Mouse (Mus musculus) liver, embryonic 13.5 days (tissue): ENCODE measurements around the gene Fgfr2. TPM values are rescaled to one million over a fixed set of nuclear protein-coding genes. Genes with fewer than 3 reads are reported as not detected.

ENCODE experiments used
- ATAC-seq: fragments of 200-750 bp; cut with Nextera tagmentation; 2 replicates; pipeline ENCODE4 v1.8.0; 2017; ENCODE audit warnings: low read depth, mild to moderate bottlenecking, moderate number of reproducible peaks, moderate library complexity
- DNase-seq: peaks from one replicate; pipeline ENCODE4 v3.0.0; 2022
- H3K27ac ChIP-seq: fragments of 300-500 bp; sonication (generic); 2 replicates; pipeline ENCODE4 v1.5.1; 2015; ENCODE audit warnings: moderate library complexity, mild to moderate bottlenecking, inconsistent platforms
- H3K27me3 ChIP-seq: fragments of 300-500 bp; sonication (generic); 2 replicates; pipeline ENCODE4 v1.6.1; 2015; ENCODE audit warnings: mild to moderate bottlenecking, inconsistent platforms
- H3K36me3 ChIP-seq: fragments of 300-500 bp; sonication (generic); 2 replicates; pipeline ENCODE4 v1.6.1; 2015; ENCODE audit warnings: mild to moderate bottlenecking, inconsistent platforms
- H3K4me1 ChIP-seq: fragments of 300-500 bp; sonication (generic); replicated peaks from 2 replicates; pipeline ENCODE4 v1.6.1; 2015; ENCODE audit warnings: inconsistent platforms
- H3K4me2 ChIP-seq: fragments of 300-500 bp; sonication (generic); 2 replicates; pipeline ENCODE4 v1.6.1; 2015; ENCODE audit warnings: inconsistent platforms, mild to moderate bottlenecking, moderate library complexity
- H3K4me3 ChIP-seq: fragments of 300-500 bp; sonication (generic); replicated peaks from 2 replicates; pipeline ENCODE4 v1.5.1; 2015; ENCODE audit warnings: mild to moderate bottlenecking, inconsistent platforms
- H3K9ac ChIP-seq: fragments of 300-500 bp; sonication (generic); 2 replicates; pipeline ENCODE4 v1.6.1; 2015; ENCODE audit warnings: mild to moderate bottlenecking, inconsistent platforms
- H3K9me3 ChIP-seq: fragments of 300-500 bp; sonication (generic); replicated peaks from 2 replicates; pipeline ENCODE4 v1.6.1; 2016; ENCODE audit warnings: inconsistent platforms
- WGBS: fragments of 180-500 bp; shearing (Covaris S2); methylation state at CpG from one replicate; pipeline ENCODE4 v1.1.7; 2015; ENCODE audit not compliant: insufficient replicate concordance; 5-methylcytosine and 5-hydroxymethylcytosine counted together
- polyA plus RNA-seq: library from polyadenylated mRNA; unstranded; fragments of >200 nt; fragmentation: Nextera tagmentation; extraction: Ambion mirVana; gene quantifications from 2 replicates; pipeline ENCODE4 v1.2.1, GENCODE M21; 2015

The Fgfr2 gene
- polyA plus RNA-seq, 1 experiment from 2014 or later, result 8.9 TPM

GRCm38 (mm10) chr7:132587167-132587566 is 536.0 kb downstream of the Fgfr2 start:
- Histone ChIP-seq H3K27ac (no peak overlapping the region), H3K9me3 (no peaks in the 10 kb centered on the region), H3K4me1 (peaks cover 13% of the 10 kb centered on the region), H3K27me3 (peaks cover 10% of the 10 kb centered on the region; the same call in 1 of the 2 replicates), H3K36me3 (no peaks in the 10 kb centered on the region), H3K4me3 (no peak overlapping the region), H3K9ac (no peak overlapping the region), H3K4me2 (no peak overlapping the region)
- ATAC-seq, result no peak
- no peak for DNase-seq
- WGBS, result 59% methylated on average over 5 of the region's 5 CpGs

- Histone ChIP-seq H3K27ac (no peak overlapping the region), H3K4me3 (no peak overlapping the region), H3K4me2 (no peak overlapping the region), H3K9me3 (no peaks in the 10 kb centered on the region), H3K36me3 (no peaks in the 10 kb centered on the region), H3K27me3 (peaks cover 12% of the 10 kb centered on the region; the same call in 1 of the 2 replicates), H3K4me1 (peaks cover 4% of the 10 kb centered on the region; the same call in 1 of the 2 replicates), H3K9ac (no peak overlapping the region)
- DNase-seq (no peak), ATAC-seq (no peak)
- WGBS, result 34% methylated on average over 3 of the region's 3 CpGs
Measured at GRCm38 (mm10) chr7:132585695-132586491, 537.3 kb downstream of the Fgfr2 start.

GRCm38 (mm10) chr7:132581441-132581840 is 541.7 kb downstream of the Fgfr2 start:
- Histone ChIP-seq H3K4me2 (no peak overlapping the region), H3K4me3 (no peak overlapping the region), H3K36me3 (no peaks in the 10 kb centered on the region), H3K27ac (no peak overlapping the region), H3K27me3 (peaks cover 44% of the 10 kb centered on the region), H3K4me1 (peaks cover 9% of the 10 kb centered on the region), H3K9me3 (no peaks in the 10 kb centered on the region), H3K9ac (no peak overlapping the region)
- WGBS, result 73% methylated on average over 2 of the region's 2 CpGs
- ATAC-seq, result no peak
- DNase-seq, result no peak

- DNase-seq (no peak), ATAC-seq (no peak)
- no peaks in the 10 kb centered on the region for H3K36me3 ChIP-seq
- H3K9me3 ChIP-seq, result no peaks in the 10 kb centered on the region
- no peak overlapping the region for H3K27ac ChIP-seq
- H3K27me3 ChIP-seq, result peaks cover 44% of the 10 kb centered on the region
- no peak overlapping the region for H3K4me3 ChIP-seq
- H3K4me1 ChIP-seq, result peaks cover 11% of the 10 kb centered on the region
- no peak overlapping the region for H3K4me2 ChIP-seq
- WGBS, result 59% methylated on average over 6 of the region's 6 CpGs
- H3K9ac ChIP-seq, result no peak overlapping the region
Measured at GRCm38 (mm10) chr7:132580511-132580910, 542.6 kb downstream of the Fgfr2 start.

- peak overlapping the region; percentile 79 for H3K4me2 ChIP-seq
- H3K27ac ChIP-seq, result peak overlapping the region; percentile 20; the same call in 1 of the 2 replicates
- peaks cover 34% of the 10 kb centered on the region for H3K27me3 ChIP-seq
- H3K4me3 ChIP-seq, result peak overlapping the region; percentile 71
- peak overlapping the region; percentile 65 for H3K9ac ChIP-seq
- H3K4me1 ChIP-seq, result peaks cover 43% of the 10 kb centered on the region
- no peaks in the 10 kb centered on the region for H3K9me3 ChIP-seq
- WGBS, result 39% methylated on average over 4 of the region's 4 CpGs
- no peaks in the 10 kb centered on the region for H3K36me3 ChIP-seq
- ATAC-seq (no peak), DNase-seq (no peak)
Measured at GRCm38 (mm10) chr7:132576891-132577290, 546.3 kb downstream of the Fgfr2 start.

GRCm38 (mm10) chr7:132576116-132576650 is 547.0 kb downstream of the Fgfr2 start, which contains the start of gene Oat:
TSS of gene Oat (minus strand) at chr7:132576398.
- H3K4me1 ChIP-seq, result peaks cover 50% of the 10 kb centered on the region
- peak within 1 kb of the TSS; percentile 71 for H3K4me3 ChIP-seq
- ATAC-seq, result peak; percentile 94
- no peaks in the 10 kb centered on the region for H3K9me3 ChIP-seq
- peak; percentile 93 for DNase-seq
- H3K27me3 ChIP-seq, result peaks cover 34% of the 10 kb centered on the region
- WGBS, result under 1% methylated on average over 49 of the region's 49 CpGs
- H3K36me3 ChIP-seq, result no peaks in the 10 kb centered on the region
- peak within 1 kb of the TSS; percentile 90 for H3K27ac ChIP-seq
- H3K4me2 ChIP-seq, result peak within 1 kb of the TSS; percentile 79
- H3K9ac ChIP-seq, result peak within 1 kb of the TSS; percentile 79

GRCm38 (mm10) chr7:132575623-132576022 is 547.5 kb downstream of the Fgfr2 start:
- Histone ChIP-seq H3K27ac (peak overlapping the region; percentile 90), H3K36me3 (no peaks in the 10 kb centered on the region), H3K4me3 (peak overlapping the region; percentile 71), H3K9me3 (no peaks in the 10 kb centered on the region), H3K27me3 (peaks cover 30% of the 10 kb centered on the region), H3K9ac (peak overlapping the region; percentile 79), H3K4me1 (peaks cover 56% of the 10 kb centered on the region), H3K4me2 (peak overlapping the region; percentile 79)
- peak; percentile 81 for ATAC-seq
- peak; percentile 79 for DNase-seq
- 0% methylated on average over 13 of the region's 13 CpGs for WGBS

- ATAC-seq (no peak), DNase-seq (no peak)
- H3K9me3 ChIP-seq, result no peaks in the 10 kb centered on the region
- no peak overlapping the region for H3K27ac ChIP-seq
- H3K27me3 ChIP-seq, result peaks cover 25% of the 10 kb centered on the region
- 71% methylated on average over 5 of the region's 5 CpGs for WGBS
- H3K9ac ChIP-seq, result no peak overlapping the region
- H3K4me1 ChIP-seq, result peaks cover 65% of the 10 kb centered on the region
- H3K4me3 ChIP-seq, result 0 out of 2 replicates have a peak overlapping the region, but pooled peaks have one; percentile 21
- peaks cover 4% of the 10 kb centered on the region; the same call in 1 of the 2 replicates for H3K36me3 ChIP-seq
- peak overlapping the region; percentile 79 for H3K4me2 ChIP-seq
Measured at GRCm38 (mm10) chr7:132574646-132575045, 548.5 kb downstream of the Fgfr2 start.

- Histone ChIP-seq H3K4me1 (peaks cover 75% of the 10 kb centered on the region), H3K9ac (peak overlapping the region; percentile 42), H3K9me3 (no peaks in the 10 kb centered on the region), H3K27ac (peak overlapping the region; percentile 67), H3K4me3 (peak overlapping the region; percentile 2; the same call in 1 of the 2 replicates), H3K36me3 (peaks cover 19% of the 10 kb centered on the region), H3K4me2 (peak overlapping the region; percentile 79), H3K27me3 (peaks cover 12% of the 10 kb centered on the region)
- WGBS, result 67% methylated on average over 6 of the region's 6 CpGs
- ATAC-seq (no peak), DNase-seq (no peak)
Measured at GRCm38 (mm10) chr7:132573205-132573604, 549.9 kb downstream of the Fgfr2 start.

- peaks cover 23% of the 10 kb centered on the region for H3K36me3 ChIP-seq
- no peak for ATAC-seq
- H3K4me1 ChIP-seq, result peaks cover 75% of the 10 kb centered on the region
- peak overlapping the region; percentile 67 for H3K27ac ChIP-seq
- DNase-seq, result no peak
- no peaks in the 10 kb centered on the region for H3K9me3 ChIP-seq
- peak overlapping the region; percentile 79 for H3K4me2 ChIP-seq
- peak overlapping the region; percentile 42 for H3K9ac ChIP-seq
- H3K27me3 ChIP-seq, result peaks cover 7% of the 10 kb centered on the region
- H3K4me3 ChIP-seq, result peak overlapping the region; percentile 2; the same call in 1 of the 2 replicates
- WGBS, result 24% methylated on average over 3 of the region's 3 CpGs
Measured at GRCm38 (mm10) chr7:132572738-132573137, 550.4 kb downstream of the Fgfr2 start.

- no peak overlapping the region; the same call in 1 of the 2 replicates for H3K4me2 ChIP-seq
- H3K4me1 ChIP-seq, result peaks cover 67% of the 10 kb centered on the region
- ATAC-seq (no peak), DNase-seq (no peak)
- H3K27me3 ChIP-seq, result 0 out of 2 replicates have a peak, but pooled peaks cover 3% of the 10 kb centered on the region
- H3K9me3 ChIP-seq, result no peaks in the 10 kb centered on the region
- no peak overlapping the region for H3K9ac ChIP-seq
- H3K27ac ChIP-seq, result no peak overlapping the region
- no peak overlapping the region for H3K4me3 ChIP-seq
- 81% methylated on average over 8 of the region's 8 CpGs for WGBS
- peaks cover 33% of the 10 kb centered on the region for H3K36me3 ChIP-seq
Measured at GRCm38 (mm10) chr7:132571481-132571880, 551.7 kb downstream of the Fgfr2 start.
